Mouse (Mus musculus): ENCODE measurements at regions not wholly inside any gene's neighbourhood (a gene's known extent, or its start where the extent isn't known, plus 50 kb on each side); places are given as distances from the start of the nearest gene placed in this dataset.

- ATAC-seq (ENCODE audit: low FRiP score), result 0 out of 2 replicates have a peak, but pooled peaks have one; percentile 41
- no peak overlapping the region for H3K4me3 ChIP-seq (replicated peaks)
- WGBS, result 46% methylated on average over 3 of the region's 3 CpGs
- H3K27ac ChIP-seq, result no peak overlapping the region
- H3K4me1 ChIP-seq, result peaks cover 12% of the 10 kb centered on the region
- H3K4me2 ChIP-seq, result no peak overlapping the region
- H3K36me3 ChIP-seq (replicated peaks), result no peaks in the 10 kb centered on the region
- H3K27me3 ChIP-seq, result no peaks in the 10 kb centered on the region
- no peaks in the 10 kb centered on the region for H3K9me3 ChIP-seq
- no peak overlapping the region for H3K9ac ChIP-seq
Measured at GRCm38 (mm10) chr3:137482546-137482945, 138.9 kb upstream of the Ddit4l start.

GRCm38 (mm10) chr3:137482971-137483370 lies 138.4 kb upstream of the Ddit4l start:
- WGBS, result 48% methylated on average over 4 of the region's 4 CpGs
- no peak for ATAC-seq (ENCODE audit: low FRiP score)
- no peak overlapping the region for H3K27ac ChIP-seq

GRCm38 (mm10) chr3:137489592-137489991 lies 131.8 kb upstream of the Ddit4l start:
- no peaks in the 10 kb centered on the region for H3K27me3 ChIP-seq
- no peaks in the 10 kb centered on the region for H3K9me3 ChIP-seq
- no peaks in the 10 kb centered on the region for H3K36me3 ChIP-seq (replicated peaks)
- no peak overlapping the region for H3K27ac ChIP-seq
- ATAC-seq (ENCODE audit: low FRiP score), result no peak
- no peak overlapping the region for H3K4me2 ChIP-seq
- H3K4me3 ChIP-seq (replicated peaks), result no peak overlapping the region
- H3K4me1 ChIP-seq, result no peaks in the 10 kb centered on the region
- H3K9ac ChIP-seq, result no peak overlapping the region

More at GRCm38 (mm10) chr3:137482971-137483370, 138.4 kb upstream of the Ddit4l start:
- H3K9ac ChIP-seq, result no peak overlapping the region
- no peaks in the 10 kb centered on the region for H3K27me3 ChIP-seq
- H3K9me3 ChIP-seq, result no peaks in the 10 kb centered on the region
- no peaks in the 10 kb centered on the region for H3K36me3 ChIP-seq (replicated peaks)
- no peak overlapping the region for H3K4me3 ChIP-seq (replicated peaks)
- no peak overlapping the region for H3K4me2 ChIP-seq
- peaks cover 12% of the 10 kb centered on the region for H3K4me1 ChIP-seq

- Histone ChIP-seq H3K36me3 (replicated peaks) (no peaks in the 10 kb centered on the region), H3K27me3 (no peaks in the 10 kb centered on the region), H3K9me3 (no peaks in the 10 kb centered on the region), H3K4me2 (no peak overlapping the region), H3K4me3 (replicated peaks) (no peak overlapping the region), H3K27ac (no peak overlapping the region), H3K4me1 (no peaks in the 10 kb centered on the region), H3K9ac (no peak overlapping the region)
- 98% methylated on average over 1 of the region's 1 CpGs for WGBS
- ATAC-seq (ENCODE audit: low FRiP score), result no peak
Measured at GRCm38 (mm10) chr3:137491508-137492019, 129.8 kb upstream of the Ddit4l start.

DNA sequence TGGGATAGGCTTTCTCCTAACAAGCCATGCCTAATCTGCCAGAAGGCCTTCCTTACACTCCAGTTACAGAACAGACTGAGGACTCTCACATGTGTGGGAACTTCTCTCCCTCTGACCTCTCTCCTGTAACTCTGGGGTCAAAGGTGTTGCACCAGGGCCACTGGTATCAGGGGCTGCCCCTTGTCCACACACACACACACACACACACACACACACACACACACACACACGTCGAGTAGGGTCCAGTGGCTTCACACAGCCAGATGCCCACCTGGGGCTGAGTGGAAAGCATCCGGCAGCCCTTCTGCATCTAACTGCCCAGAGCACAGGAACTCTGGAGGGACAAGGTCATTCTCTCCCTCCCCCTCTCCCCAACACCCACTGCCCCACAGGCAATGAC lies 123.1 kb upstream of the Ddit4l start:
- Histone ChIP-seq H3K9ac (no peak overlapping the region), H3K9me3 (no peaks in the 10 kb centered on the region), H3K27ac (no peak overlapping the region), H3K4me1 (no peaks in the 10 kb centered on the region), H3K4me3 (replicated peaks) (no peak overlapping the region), H3K36me3 (replicated peaks) (no peaks in the 10 kb centered on the region), H3K4me2 (no peak overlapping the region), H3K27me3 (no peaks in the 10 kb centered on the region)
- 76% methylated on average over 3 of the region's 3 CpGs for WGBS
- ATAC-seq (ENCODE audit: low FRiP score), result no peak

DNA sequence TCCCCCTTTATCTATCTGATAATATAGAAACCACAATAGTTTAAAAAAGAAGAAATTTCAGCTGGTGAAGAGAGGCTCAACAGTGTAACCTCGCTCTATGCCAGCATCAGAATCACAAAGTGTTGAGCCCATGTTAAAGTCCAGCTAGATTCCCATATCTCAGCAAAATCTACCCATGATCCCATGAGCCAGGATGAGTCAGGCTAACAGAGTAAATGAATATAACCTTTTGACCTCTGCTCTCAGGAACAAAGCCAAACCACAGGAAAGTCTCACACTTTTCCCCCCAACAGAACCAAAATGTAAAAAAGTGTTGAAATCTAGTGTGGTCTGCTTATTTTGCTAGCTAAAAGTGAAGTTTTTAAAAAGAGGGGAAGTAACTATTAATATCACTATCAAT lies 110.1 kb upstream of the Ddit4l start:
- no peak overlapping the region for H3K4me3 ChIP-seq (replicated peaks)
- H3K27me3 ChIP-seq, result no peaks in the 10 kb centered on the region
- H3K27ac ChIP-seq, result no peak overlapping the region
- H3K9ac ChIP-seq, result no peak overlapping the region
- H3K36me3 ChIP-seq (replicated peaks), result no peaks in the 10 kb centered on the region
- H3K4me1 ChIP-seq, result no peaks in the 10 kb centered on the region
- ATAC-seq (ENCODE audit: low FRiP score), result no peak
- H3K9me3 ChIP-seq, result no peaks in the 10 kb centered on the region
- no peak overlapping the region for H3K4me2 ChIP-seq
- WGBS, result 85% methylated on average over 1 of the region's 1 CpGs

DNA sequence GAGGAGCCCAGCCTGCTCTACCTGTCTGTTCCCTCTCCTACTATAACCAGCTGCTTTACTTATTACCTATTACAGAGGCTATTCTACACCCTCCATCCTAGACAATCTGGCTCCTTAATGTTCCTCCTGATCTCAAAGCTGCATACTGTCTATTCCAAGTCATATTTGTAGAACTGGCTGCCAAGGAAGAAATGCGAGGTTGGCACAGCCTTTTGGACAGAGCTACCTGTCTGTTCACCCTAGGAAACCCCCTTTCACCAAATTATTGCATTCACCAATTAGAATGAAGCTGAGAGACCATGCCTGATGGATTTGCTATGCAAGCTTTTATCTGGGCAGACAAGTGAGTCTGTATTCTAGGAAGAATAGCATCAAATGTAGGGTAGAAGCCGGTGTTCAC lies 109.0 kb upstream of the Ddit4l start:
- Histone ChIP-seq H3K27ac (no peak overlapping the region), H3K27me3 (no peaks in the 10 kb centered on the region), H3K4me3 (replicated peaks) (no peak overlapping the region), H3K36me3 (replicated peaks) (no peaks in the 10 kb centered on the region), H3K4me2 (no peak overlapping the region), H3K9me3 (no peaks in the 10 kb centered on the region), H3K9ac (no peak overlapping the region), H3K4me1 (no peaks in the 10 kb centered on the region)
- ATAC-seq (ENCODE audit: low FRiP score), result no peak
- WGBS, result 82% methylated on average over 2 of the region's 2 CpGs

GRCm38 (mm10) chr3:137513026-137513425 lies 108.4 kb upstream of the Ddit4l start:
- Histone ChIP-seq H3K4me2 (no peak overlapping the region), H3K9ac (no peak overlapping the region), H3K4me3 (replicated peaks) (no peak overlapping the region), H3K27ac (no peak overlapping the region), H3K9me3 (no peaks in the 10 kb centered on the region), H3K36me3 (replicated peaks) (no peaks in the 10 kb centered on the region), H3K27me3 (no peaks in the 10 kb centered on the region), H3K4me1 (no peaks in the 10 kb centered on the region)
- ATAC-seq (ENCODE audit: low FRiP score), result no peak
- WGBS, result 75% methylated on average over 6 of the region's 6 CpGs

DNA sequence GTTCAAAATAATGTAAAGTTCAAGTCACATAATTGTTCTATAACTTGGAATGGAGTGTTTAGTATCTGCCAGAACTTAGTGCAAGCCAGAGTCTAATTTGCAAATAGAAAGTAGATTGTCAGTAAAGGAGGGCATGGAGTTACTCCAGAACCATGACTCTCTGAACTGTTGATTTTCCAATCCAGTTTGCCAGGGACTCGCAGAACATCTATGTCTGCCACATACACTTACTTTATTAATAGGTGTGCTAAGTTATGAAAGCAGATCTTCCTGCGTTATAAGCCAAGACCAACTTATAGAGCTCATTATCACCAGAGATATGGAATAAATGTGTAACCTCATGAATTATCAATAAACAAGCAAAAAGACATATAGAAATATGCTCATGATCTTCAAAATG lies 107.2 kb upstream of the Ddit4l start:
- ATAC-seq (ENCODE audit: low FRiP score), result no peak
- H3K4me1 ChIP-seq, result no peaks in the 10 kb centered on the region
- no peak overlapping the region for H3K27ac ChIP-seq
- WGBS, result 95% methylated on average over 2 of the region's 2 CpGs
- H3K9ac ChIP-seq, result no peak overlapping the region
- no peaks in the 10 kb centered on the region for H3K9me3 ChIP-seq
- no peaks in the 10 kb centered on the region for H3K36me3 ChIP-seq (replicated peaks)
- H3K27me3 ChIP-seq, result no peaks in the 10 kb centered on the region
- H3K4me3 ChIP-seq (replicated peaks), result no peak overlapping the region
- H3K4me2 ChIP-seq, result no peak overlapping the region

DNA sequence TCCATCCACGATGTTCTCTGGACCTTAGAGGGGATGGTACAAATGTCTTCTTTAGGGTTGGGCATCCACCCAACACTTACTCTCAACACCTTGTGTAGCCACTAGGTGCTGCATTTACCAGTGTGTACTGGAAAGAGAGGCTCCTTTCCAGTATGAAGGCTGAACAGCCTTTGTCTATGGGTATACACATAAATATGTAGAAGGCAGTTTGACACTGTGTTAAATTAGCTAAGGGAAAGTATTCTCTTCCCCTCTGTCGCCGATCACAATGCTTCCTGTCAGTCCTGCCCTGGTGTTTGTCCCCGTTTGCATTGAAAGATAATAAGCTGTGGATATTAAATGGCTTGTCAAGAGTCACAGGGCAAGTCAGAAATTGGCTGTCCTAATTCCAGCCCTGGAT lies 104.0 kb upstream of the Ddit4l start:
- WGBS, result 69% methylated on average over 4 of the region's 4 CpGs

GRCm38 (mm10) chr3:137520191-137520590 lies 101.2 kb upstream of the Ddit4l start:
- Histone ChIP-seq H3K4me1 (no peaks in the 10 kb centered on the region), H3K36me3 (replicated peaks) (no peaks in the 10 kb centered on the region), H3K4me2 (no peak overlapping the region), H3K27me3 (no peaks in the 10 kb centered on the region), H3K27ac (no peak overlapping the region), H3K9me3 (no peaks in the 10 kb centered on the region), H3K4me3 (replicated peaks) (no peak overlapping the region), H3K9ac (no peak overlapping the region)
- no peak for ATAC-seq (ENCODE audit: low FRiP score)
- 88% methylated on average over 1 of the region's 1 CpGs for WGBS

More for the DNA sequence above, 104.0 kb upstream of the Ddit4l start:
- H3K27ac ChIP-seq, result no peak overlapping the region
- H3K4me1 ChIP-seq, result no peaks in the 10 kb centered on the region
- no peaks in the 10 kb centered on the region for H3K27me3 ChIP-seq
- H3K4me3 ChIP-seq (replicated peaks), result no peak overlapping the region
- no peak for ATAC-seq (ENCODE audit: low FRiP score)
- H3K4me2 ChIP-seq, result no peak overlapping the region
- no peaks in the 10 kb centered on the region for H3K9me3 ChIP-seq
- H3K36me3 ChIP-seq (replicated peaks), result no peaks in the 10 kb centered on the region
- no peak overlapping the region for H3K9ac ChIP-seq

- H3K9ac ChIP-seq, result no peak overlapping the region
- WGBS, result 87% methylated on average over 12 of the region's 12 CpGs
- H3K4me1 ChIP-seq, result peaks cover 10% of the 10 kb centered on the region
- no peak for ATAC-seq (ENCODE audit: low FRiP score)
- H3K27ac ChIP-seq, result no peak overlapping the region
- no peaks in the 10 kb centered on the region for H3K27me3 ChIP-seq
- H3K36me3 ChIP-seq (replicated peaks), result no peaks in the 10 kb centered on the region
- no peaks in the 10 kb centered on the region for H3K9me3 ChIP-seq
- no peak overlapping the region for H3K4me2 ChIP-seq
- no peak overlapping the region for H3K4me3 ChIP-seq (replicated peaks)
Measured at GRCm38 (mm10) chr3:137525606-137526575, 95.5 kb upstream of the Ddit4l start.

- ATAC-seq (ENCODE audit: low FRiP score), result no peak
- Histone ChIP-seq H3K27me3 (no peaks in the 10 kb centered on the region), H3K4me1 (peaks cover 10% of the 10 kb centered on the region), H3K36me3 (replicated peaks) (no peaks in the 10 kb centered on the region), H3K27ac (0 out of 2 replicates have a peak overlapping the region, but pooled peaks have one; percentile 61), H3K4me2 (no peak overlapping the region), H3K4me3 (replicated peaks) (no peak overlapping the region), H3K9ac (no peak overlapping the region), H3K9me3 (no peaks in the 10 kb centered on the region)
- 64% methylated on average over 2 of the region's 2 CpGs for WGBS
Measured at GRCm38 (mm10) chr3:137529592-137529960, 91.8 kb upstream of the Ddit4l start.

Data from forebrain, embryonic 12.5 days (tissue).